Mouse (Mus musculus) ES-E14 (cell line): ENCODE measurements around the gene Crxos.

Experiments
- HCFC1 ChIP-seq: IDR thresholded peaks from 2 replicates; pipeline ENCODE4 v1.6.1; 2012; ENCODE audit warnings: low read length, inconsistent platforms, borderline replicate concordance; ENCODE audit not compliant: insufficient read depth
- ZC3H11A ChIP-seq: IDR thresholded peaks from 2 replicates; pipeline ENCODE4 v1.6.1; 2012; ENCODE audit warnings: low read depth, mild to moderate bottlenecking, inconsistent platforms, low read length, borderline replicate concordance
- ZNF384 ChIP-seq: IDR thresholded peaks from 2 replicates; pipeline ENCODE4 v1.6.1; 2012; ENCODE audit warnings: low read depth, low read length, inconsistent platforms

DNA sequence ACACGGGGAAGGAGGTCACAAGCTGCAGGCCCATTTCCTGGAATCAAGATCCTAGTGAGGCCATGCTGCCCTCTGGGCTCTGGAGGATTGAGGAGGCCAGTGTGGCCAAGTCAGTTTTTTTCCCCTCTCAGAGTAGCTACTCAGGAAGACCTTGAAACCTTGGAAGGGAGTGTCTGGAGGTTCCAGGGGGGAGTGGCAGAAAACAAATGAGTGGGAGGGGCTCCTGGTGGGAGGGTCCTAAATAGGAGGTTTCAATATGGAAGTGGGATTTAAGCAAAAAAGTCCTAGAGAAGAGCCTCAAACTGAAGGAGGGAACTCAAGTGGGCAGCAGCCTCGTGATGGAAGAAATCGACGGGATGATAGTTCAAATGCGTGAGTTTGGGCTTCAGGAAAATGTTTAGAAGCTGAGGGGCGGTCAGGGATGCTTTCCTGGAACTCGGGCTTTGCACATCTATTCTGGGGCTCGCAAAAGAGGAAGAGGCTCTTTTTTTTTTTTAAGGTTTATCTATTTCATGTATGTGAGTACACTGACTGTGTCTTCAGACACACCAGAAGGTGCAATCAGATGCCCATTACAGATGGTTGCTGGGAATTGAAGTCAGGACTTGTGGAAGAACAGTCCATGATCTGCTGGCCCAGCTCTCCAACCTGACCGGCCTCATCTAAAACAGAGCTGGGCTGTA lies 19.1 kb downstream of the Crxos start:
- TF ChIP-seq ZNF384 (no peak), ZC3H11A (no peak), HCFC1 (no peak)
